Mouse (Mus musculus): ENCODE measurements around the gene Ccdc137. TPM values are rescaled to one million over a fixed set of nuclear protein-coding genes. Genes with fewer than 3 reads are reported as not detected.

Ccdc137 gene
- polyA plus RNA-seq, 1 experiment from 2014 or later: 18.6 TPM

GRCm38 (mm10) chr11:120437152-120437856 is 20.6 kb upstream of the Ccdc137 start, which contains the start of gene Nploc4:
Gene Nploc4, minus strand, starts transcription at chr11:120437708.
- H3K4me2 ChIP-seq (ENCODE audit: low read length): peak within 1 kb of the TSS; percentile 87
- WGBS: under 1% methylated on average over 76 of the region's 77 CpGs

GRCm38 (mm10) chr11:120437857-120438385 is 20.0 kb upstream of the Ccdc137 start:
- Histone ChIP-seq H3K4me1 (ENCODE audit: control insufficient read depth, insufficient read depth, low read length) (peaks cover 11% of the 10 kb centered on the region), H3K4me2 (ENCODE audit: low read length) (peak overlapping the region; percentile 87), H3K9me3 (replicated peaks; ENCODE audit: control insufficient read depth, low read length) (no peaks in the 10 kb centered on the region), H3K4me3 (ENCODE audit: low read depth, low read length) (peak overlapping the region; percentile 90), H3K27me3 (replicated peaks; ENCODE audit: control insufficient read depth, insufficient read depth, low read length) (no peaks in the 10 kb centered on the region), H3K27ac (ENCODE audit: low read depth, low read length) (0 out of 2 replicates have a peak overlapping the region, but pooled peaks have one; percentile 58), H3K36me3 (ENCODE audit: control insufficient read depth, insufficient read depth, low read length) (peaks cover 20% of the 10 kb centered on the region), H3K9ac (ENCODE audit: low read length) (peak overlapping the region; percentile 97; the same call in 1 of the 2 replicates)
- 28% methylated on average over 12 of the region's 12 CpGs for WGBS
- peak; percentile 23 for DNase-seq (ENCODE audit: low spot score)
- ATAC-seq: no peak

More at GRCm38 (mm10) chr11:120437152-120437856, 20.6 kb upstream of the Ccdc137 start, which contains the start of gene Nploc4:
- Histone ChIP-seq H3K4me1 (ENCODE audit: control insufficient read depth, insufficient read depth, low read length) (peaks cover 11% of the 10 kb centered on the region), H3K4me3 (ENCODE audit: low read depth, low read length) (peak within 1 kb of the TSS; percentile 90), H3K27ac (ENCODE audit: low read depth, low read length) (peak within 1 kb of the TSS; percentile 58; the same call in 1 of the 2 replicates), H3K9me3 (replicated peaks; ENCODE audit: control insufficient read depth, low read length) (no peaks in the 10 kb centered on the region), H3K27me3 (replicated peaks; ENCODE audit: control insufficient read depth, insufficient read depth, low read length) (no peaks in the 10 kb centered on the region), H3K36me3 (ENCODE audit: control insufficient read depth, insufficient read depth, low read length) (peaks cover 26% of the 10 kb centered on the region), H3K9ac (ENCODE audit: low read length) (peak within 1 kb of the TSS; percentile 97)
- DNase-seq (ENCODE audit: low spot score) (peak; percentile 88), ATAC-seq (peak; percentile 92)

- Histone ChIP-seq H3K27ac (ENCODE audit: low read depth, low read length) (no peak within 1 kb of the TSS), H3K9ac (ENCODE audit: low read length) (no peak within 1 kb of the TSS), H3K36me3 (ENCODE audit: control insufficient read depth, insufficient read depth, low read length) (no peaks in the 10 kb centered on the region), H3K4me3 (ENCODE audit: low read depth, low read length) (no peak within 1 kb of the TSS), H3K27me3 (replicated peaks; ENCODE audit: control insufficient read depth, insufficient read depth, low read length) (no peaks in the 10 kb centered on the region), H3K9me3 (replicated peaks; ENCODE audit: control insufficient read depth, low read length) (no peaks in the 10 kb centered on the region), H3K4me1 (ENCODE audit: control insufficient read depth, insufficient read depth, low read length) (no peaks in the 10 kb centered on the region), H3K4me2 (ENCODE audit: low read length) (no peak within 1 kb of the TSS)
- DNase-seq (ENCODE audit: low spot score) (no peak), ATAC-seq (no peak)
- 86% methylated on average over 3 of the region's 3 CpGs for WGBS
Observed at GRCm38 (mm10) chr11:120442344-120442743, 15.6 kb upstream of the Ccdc137 start, which contains the start of gene Tspan10. Gene Tspan10, plus strand, starts transcription at chr11:120442644.

GRCm38 (mm10) chr11:120442765-120443280 is 15.1 kb upstream of the Ccdc137 start:
- Histone ChIP-seq H3K9ac (ENCODE audit: low read length) (no peak overlapping the region), H3K27me3 (replicated peaks; ENCODE audit: control insufficient read depth, insufficient read depth, low read length) (no peaks in the 10 kb centered on the region), H3K4me1 (ENCODE audit: control insufficient read depth, insufficient read depth, low read length) (no peaks in the 10 kb centered on the region), H3K9me3 (replicated peaks; ENCODE audit: control insufficient read depth, low read length) (no peaks in the 10 kb centered on the region), H3K4me3 (ENCODE audit: low read depth, low read length) (no peak overlapping the region), H3K27ac (ENCODE audit: low read depth, low read length) (no peak overlapping the region), H3K4me2 (ENCODE audit: low read length) (no peak overlapping the region), H3K36me3 (ENCODE audit: control insufficient read depth, insufficient read depth, low read length) (no peaks in the 10 kb centered on the region)
- WGBS: 77% methylated on average over 3 of the region's 3 CpGs
- no peak for ATAC-seq
- DNase-seq (ENCODE audit: low spot score): no peak

GRCm38 (mm10) chr11:120444106-120444505 is 13.8 kb upstream of the Ccdc137 start:
- no peak for ATAC-seq
- Histone ChIP-seq H3K27me3 (replicated peaks; ENCODE audit: control insufficient read depth, insufficient read depth, low read length) (no peaks in the 10 kb centered on the region), H3K36me3 (ENCODE audit: control insufficient read depth, insufficient read depth, low read length) (no peaks in the 10 kb centered on the region), H3K9me3 (replicated peaks; ENCODE audit: control insufficient read depth, low read length) (no peaks in the 10 kb centered on the region), H3K4me3 (ENCODE audit: low read depth, low read length) (no peak overlapping the region), H3K4me2 (ENCODE audit: low read length) (no peak overlapping the region), H3K27ac (ENCODE audit: low read depth, low read length) (no peak overlapping the region), H3K9ac (ENCODE audit: low read length) (no peak overlapping the region), H3K4me1 (ENCODE audit: control insufficient read depth, insufficient read depth, low read length) (no peaks in the 10 kb centered on the region)
- 84% methylated on average over 6 of the region's 6 CpGs for WGBS
- DNase-seq (ENCODE audit: low spot score): no peak

GRCm38 (mm10) chr11:120445475-120445874 is 12.4 kb upstream of the Ccdc137 start:
- ATAC-seq (no peak), DNase-seq (ENCODE audit: low spot score) (no peak)
- H3K27ac ChIP-seq (ENCODE audit: low read depth, low read length): no peak overlapping the region
- H3K4me3 ChIP-seq (ENCODE audit: low read depth, low read length): no peak overlapping the region
- H3K9me3 ChIP-seq (replicated peaks; ENCODE audit: control insufficient read depth, low read length): no peaks in the 10 kb centered on the region
- no peaks in the 10 kb centered on the region for H3K27me3 ChIP-seq (replicated peaks; ENCODE audit: control insufficient read depth, insufficient read depth, low read length)
- H3K4me1 ChIP-seq (ENCODE audit: control insufficient read depth, insufficient read depth, low read length): no peaks in the 10 kb centered on the region
- no peaks in the 10 kb centered on the region for H3K36me3 ChIP-seq (ENCODE audit: control insufficient read depth, insufficient read depth, low read length)
- H3K9ac ChIP-seq (ENCODE audit: low read length): no peak overlapping the region
- H3K4me2 ChIP-seq (ENCODE audit: low read length): no peak overlapping the region
- WGBS: 70% methylated on average over 3 of the region's 3 CpGs

- H3K4me3 ChIP-seq (ENCODE audit: low read depth, low read length): no peak overlapping the region
- ATAC-seq (no peak), DNase-seq (ENCODE audit: low spot score) (no peak)
- H3K36me3 ChIP-seq (ENCODE audit: control insufficient read depth, insufficient read depth, low read length): no peaks in the 10 kb centered on the region
- no peaks in the 10 kb centered on the region for H3K9me3 ChIP-seq (replicated peaks; ENCODE audit: control insufficient read depth, low read length)
- H3K9ac ChIP-seq (ENCODE audit: low read length): no peak overlapping the region
- 79% methylated on average over 7 of the region's 7 CpGs for WGBS
- no peaks in the 10 kb centered on the region for H3K27me3 ChIP-seq (replicated peaks; ENCODE audit: control insufficient read depth, insufficient read depth, low read length)
- no peaks in the 10 kb centered on the region for H3K4me1 ChIP-seq (ENCODE audit: control insufficient read depth, insufficient read depth, low read length)
- H3K27ac ChIP-seq (ENCODE audit: low read depth, low read length): no peak overlapping the region
- no peak overlapping the region for H3K4me2 ChIP-seq (ENCODE audit: low read length)
Observed at GRCm38 (mm10) chr11:120447179-120447578, 10.7 kb upstream of the Ccdc137 start.

- H3K4me1 ChIP-seq (ENCODE audit: control insufficient read depth, insufficient read depth, low read length): no peaks in the 10 kb centered on the region
- DNase-seq (ENCODE audit: low spot score) (no peak), ATAC-seq (no peak)
- WGBS: 66% methylated on average over 3 of the region's 3 CpGs
- no peak overlapping the region for H3K4me3 ChIP-seq (ENCODE audit: low read depth, low read length)
- no peaks in the 10 kb centered on the region for H3K9me3 ChIP-seq (replicated peaks; ENCODE audit: control insufficient read depth, low read length)
- H3K4me2 ChIP-seq (ENCODE audit: low read length): no peak overlapping the region
- no peak overlapping the region for H3K27ac ChIP-seq (ENCODE audit: low read depth, low read length)
- H3K9ac ChIP-seq (ENCODE audit: low read length): no peak overlapping the region
- H3K27me3 ChIP-seq (replicated peaks; ENCODE audit: control insufficient read depth, insufficient read depth, low read length): no peaks in the 10 kb centered on the region
- 0 out of 2 replicates have a peak, but pooled peaks cover 2% of the 10 kb centered on the region for H3K36me3 ChIP-seq (ENCODE audit: control insufficient read depth, insufficient read depth, low read length)
Observed at GRCm38 (mm10) chr11:120452246-120452645, 5.7 kb upstream of the Ccdc137 start.

- H3K9ac ChIP-seq (ENCODE audit: low read length): 0 out of 2 replicates have a peak within 1 kb of the TSS, but pooled peaks have one; percentile 5
- DNase-seq (ENCODE audit: low spot score) (no peak), ATAC-seq (no peak)
- H3K9me3 ChIP-seq (replicated peaks; ENCODE audit: control insufficient read depth, low read length): no peaks in the 10 kb centered on the region
- no peak within 1 kb of the TSS for H3K27ac ChIP-seq (ENCODE audit: low read depth, low read length)
- 0 out of 2 replicates have a peak, but pooled peaks cover 2% of the 10 kb centered on the region for H3K36me3 ChIP-seq (ENCODE audit: control insufficient read depth, insufficient read depth, low read length)
- no peaks in the 10 kb centered on the region for H3K27me3 ChIP-seq (replicated peaks; ENCODE audit: control insufficient read depth, insufficient read depth, low read length)
- no peak within 1 kb of the TSS for H3K4me3 ChIP-seq (ENCODE audit: low read depth, low read length)
- H3K4me1 ChIP-seq (ENCODE audit: control insufficient read depth, insufficient read depth, low read length): no peaks in the 10 kb centered on the region
- no peak within 1 kb of the TSS for H3K4me2 ChIP-seq (ENCODE audit: low read length)
- 89% methylated on average over 4 of the region's 4 CpGs for WGBS
Observed at GRCm38 (mm10) chr11:120453306-120453705, 4.6 kb upstream of the Ccdc137 start, which contains the start of gene Pde6g. Gene Pde6g, minus strand, starts transcription at chr11:120453500.
